Mouse (Mus musculus) B cell, adult 2 months (primary cell): ENCODE measurements around the gene Spin1.
A peak's percentile ranks its signal among the peaks of the same experiment; 100 is the strongest.
"Not testable (repeated sequence)": the region's sequence is repeated elsewhere in the genome, so short reads cannot be mapped to it uniquely, and the experiment has no call there.

ENCODE experiments used
- DNase-seq, 2 experiments: peaks; one replicate each; pipeline ENCODE4 v3.0.0; 2022

The Spin1 gene

DNA sequence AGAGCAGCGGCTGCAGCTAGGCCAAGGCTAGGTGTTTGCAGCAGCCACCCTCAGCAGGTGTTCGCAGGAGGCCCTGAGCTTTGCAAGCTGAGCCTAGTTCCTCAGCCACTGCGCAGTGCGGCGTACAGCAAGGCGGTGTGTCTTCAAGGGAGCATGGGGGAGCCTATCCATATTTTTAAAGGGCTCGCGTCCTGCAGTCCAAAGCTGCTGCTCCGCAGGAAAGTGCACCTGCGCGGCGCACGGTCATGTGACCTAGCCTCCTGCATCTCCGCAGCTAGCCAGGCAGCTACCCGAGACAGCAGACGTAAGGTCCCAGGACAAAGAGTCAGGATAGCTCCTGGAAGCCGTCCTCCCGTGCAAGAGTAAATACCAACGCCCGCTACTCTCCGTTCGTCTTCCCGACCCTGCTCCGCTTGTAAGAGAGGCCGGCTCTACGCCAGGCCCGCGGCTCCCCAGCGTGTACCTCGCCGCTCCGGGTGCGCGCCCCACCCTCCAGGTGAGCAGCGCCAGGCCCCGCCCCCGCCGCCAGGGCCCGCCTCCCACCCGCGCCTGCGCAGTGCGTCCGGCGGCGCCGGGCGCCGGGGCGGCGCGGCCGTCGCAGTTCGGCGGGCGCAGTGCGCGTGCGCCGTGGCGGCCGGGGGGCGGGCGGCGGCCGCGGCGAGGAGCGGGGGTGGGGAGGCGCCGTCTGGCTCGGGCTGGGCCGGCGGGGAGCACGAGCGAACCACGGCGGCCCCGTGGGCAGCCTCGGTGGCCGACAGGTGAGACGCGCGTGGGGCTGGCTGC is at the start of gene Spin1:
Gene Spin1 (plus strand): TSS at position 648 of the 783 bp plus-strand sequence.
- peak; percentile 93 to 95 for DNase-seq

DNA sequence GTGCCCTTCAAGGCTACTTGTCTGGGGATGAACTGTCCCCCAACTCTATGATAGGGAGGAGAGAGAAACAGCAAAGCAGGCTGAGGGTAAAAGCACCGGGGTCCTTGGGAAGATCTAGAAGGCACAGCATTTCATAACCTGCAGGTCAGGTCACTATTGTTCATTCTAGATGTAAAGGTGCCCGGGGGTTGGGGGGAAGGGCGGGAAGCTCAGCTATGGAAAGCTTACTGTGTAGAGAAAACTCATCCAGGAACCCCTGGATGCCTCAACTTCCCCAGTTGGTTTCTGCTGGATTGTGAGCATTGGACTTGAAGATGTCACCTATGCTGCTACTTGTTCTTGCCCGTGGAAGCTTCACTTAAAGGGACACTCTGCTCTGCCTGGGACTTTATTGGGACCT is 49.7 kb upstream of the Spin1 start:
- DNase-seq, result no peak

DNA sequence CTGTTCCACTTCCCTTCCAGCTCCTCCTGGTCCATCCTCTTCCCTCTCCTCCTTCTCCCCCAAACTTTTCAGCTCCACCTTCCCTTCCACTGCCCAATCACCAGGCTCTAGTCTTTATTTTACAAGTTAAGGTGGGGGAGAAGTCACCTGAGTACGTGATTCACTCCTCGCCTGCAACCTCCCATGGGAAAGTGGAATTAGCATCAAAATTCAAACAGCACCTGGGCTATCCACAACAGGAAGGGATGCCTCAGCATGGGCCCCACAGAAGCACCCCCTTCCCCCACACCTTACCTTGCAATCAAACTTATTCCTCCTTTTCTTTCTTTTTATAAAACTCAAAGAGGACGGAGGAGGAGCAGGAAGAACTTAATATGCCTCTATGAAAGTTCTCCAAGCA is 48.3 kb upstream of the Spin1 start:
- no peak for DNase-seq

DNA sequence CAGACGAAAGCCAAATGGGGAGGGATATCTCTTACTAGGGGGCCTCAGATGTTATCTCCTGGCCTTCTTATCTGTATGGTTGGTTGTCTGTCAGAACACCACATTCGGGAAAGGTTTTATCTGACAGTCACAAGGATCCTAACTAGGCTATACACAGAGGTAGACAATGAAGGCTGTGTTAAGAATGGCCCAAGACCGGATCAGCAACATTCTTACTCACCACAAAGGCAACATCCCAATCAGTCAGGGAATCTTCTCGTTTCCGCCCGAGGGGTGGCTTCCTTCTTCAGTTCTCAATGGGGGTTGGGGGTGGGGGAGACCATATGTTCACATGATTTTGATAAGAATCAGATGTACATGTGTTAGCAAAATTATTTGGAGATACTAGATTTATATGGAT is 37.7 kb upstream of the Spin1 start:
- DNase-seq, result no peak

DNA sequence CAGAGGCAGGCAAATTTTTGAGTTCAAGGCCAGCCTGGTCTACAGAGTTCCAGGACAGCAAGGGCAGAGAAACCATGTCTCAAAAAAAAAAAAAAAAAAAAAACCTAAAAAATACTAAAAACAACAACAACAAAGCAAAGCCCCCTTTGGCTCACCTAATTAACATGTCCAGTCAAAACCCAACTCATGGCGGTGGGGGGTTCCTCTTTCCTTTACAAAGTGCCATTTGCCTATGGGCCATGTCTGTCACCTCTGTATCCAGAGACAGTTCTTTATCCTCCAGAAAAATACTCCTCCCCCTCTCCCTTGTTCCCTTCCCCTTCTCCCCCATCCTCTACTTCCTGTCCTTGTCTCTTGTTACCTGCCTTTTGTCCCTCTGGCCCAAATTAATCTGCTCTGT is 37.0 kb upstream of the Spin1 start:
- DNase-seq, result peak in 1 of 2 experiments; percentile 11

DNA sequence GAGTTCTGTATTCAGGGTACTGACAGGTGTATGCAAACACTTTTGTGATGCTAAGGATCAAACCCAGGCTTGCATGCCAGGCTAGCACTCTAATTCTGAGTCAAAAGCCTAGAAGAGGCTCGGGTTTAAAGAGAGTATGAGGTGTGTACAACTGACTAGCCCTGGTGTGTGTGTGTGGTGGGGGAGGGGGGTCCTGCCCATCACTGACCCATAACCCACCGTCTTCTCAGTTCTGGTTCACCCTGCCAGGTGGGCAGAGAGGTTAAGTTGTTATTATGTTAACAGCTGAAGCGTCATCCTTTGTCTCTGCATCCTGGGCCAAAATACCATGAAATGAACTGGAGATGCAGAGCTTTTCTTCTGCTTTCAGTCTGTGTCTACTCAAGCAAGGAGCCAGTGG is 36.3 kb upstream of the Spin1 start:
- peak; percentile 31 to 36 for DNase-seq

DNA sequence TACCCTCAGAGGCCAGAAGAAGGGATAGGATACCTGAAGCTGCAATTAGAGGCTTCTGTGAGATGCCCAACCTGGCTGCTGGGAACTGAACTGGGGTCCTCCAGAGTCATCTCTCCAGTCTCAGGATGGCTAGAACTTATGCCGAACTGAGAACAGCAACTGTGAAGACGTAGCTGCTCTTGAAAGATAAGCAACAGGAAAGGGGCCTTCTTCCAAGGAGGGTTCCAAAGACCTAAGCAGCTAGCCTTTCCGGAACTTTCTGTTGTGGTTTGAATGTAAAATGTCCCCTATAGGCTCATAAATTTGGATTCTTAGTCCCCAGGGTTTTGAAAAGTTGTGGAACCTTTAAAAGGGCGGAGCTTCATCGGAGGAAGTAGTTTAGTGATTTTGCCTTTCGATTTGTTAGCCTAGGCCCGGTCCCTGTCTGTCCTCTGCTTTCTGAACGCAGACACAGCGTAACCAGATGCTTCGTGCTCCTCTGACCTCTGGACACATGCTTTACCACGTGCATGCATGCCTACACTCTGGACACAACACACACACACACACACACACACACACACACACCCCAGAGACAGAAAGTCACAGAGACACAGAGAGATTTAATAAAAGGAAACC is 29.5 kb upstream of the Spin1 start:
- peak; percentile 12 to 17 for DNase-seq

DNA sequence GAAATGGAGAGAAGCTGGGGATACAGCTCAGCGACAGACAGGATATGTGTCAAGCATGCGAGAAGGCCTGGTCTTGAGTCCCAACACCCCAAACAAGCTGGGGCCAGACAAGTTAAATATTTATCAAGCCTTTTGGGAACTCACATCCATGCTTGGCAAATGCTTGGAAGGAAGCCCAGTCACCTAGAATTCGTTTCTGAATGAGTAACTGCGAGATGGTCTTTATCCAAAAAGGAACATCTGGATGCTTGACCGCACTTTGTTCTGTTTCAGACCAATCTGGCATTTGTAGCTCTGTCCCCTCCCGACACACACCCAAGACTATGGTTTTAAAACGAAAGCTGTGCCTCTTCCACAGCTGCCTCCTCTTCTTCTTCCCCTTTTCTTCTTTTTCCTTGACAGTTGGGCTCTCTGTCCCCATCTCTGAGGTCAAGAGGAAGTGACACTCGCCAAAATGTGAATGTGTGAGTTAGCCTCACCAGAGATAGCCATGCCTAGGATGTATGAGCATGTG is 28.9 kb upstream of the Spin1 start:
- DNase-seq, result peak; percentile 10 to 11

DNA sequence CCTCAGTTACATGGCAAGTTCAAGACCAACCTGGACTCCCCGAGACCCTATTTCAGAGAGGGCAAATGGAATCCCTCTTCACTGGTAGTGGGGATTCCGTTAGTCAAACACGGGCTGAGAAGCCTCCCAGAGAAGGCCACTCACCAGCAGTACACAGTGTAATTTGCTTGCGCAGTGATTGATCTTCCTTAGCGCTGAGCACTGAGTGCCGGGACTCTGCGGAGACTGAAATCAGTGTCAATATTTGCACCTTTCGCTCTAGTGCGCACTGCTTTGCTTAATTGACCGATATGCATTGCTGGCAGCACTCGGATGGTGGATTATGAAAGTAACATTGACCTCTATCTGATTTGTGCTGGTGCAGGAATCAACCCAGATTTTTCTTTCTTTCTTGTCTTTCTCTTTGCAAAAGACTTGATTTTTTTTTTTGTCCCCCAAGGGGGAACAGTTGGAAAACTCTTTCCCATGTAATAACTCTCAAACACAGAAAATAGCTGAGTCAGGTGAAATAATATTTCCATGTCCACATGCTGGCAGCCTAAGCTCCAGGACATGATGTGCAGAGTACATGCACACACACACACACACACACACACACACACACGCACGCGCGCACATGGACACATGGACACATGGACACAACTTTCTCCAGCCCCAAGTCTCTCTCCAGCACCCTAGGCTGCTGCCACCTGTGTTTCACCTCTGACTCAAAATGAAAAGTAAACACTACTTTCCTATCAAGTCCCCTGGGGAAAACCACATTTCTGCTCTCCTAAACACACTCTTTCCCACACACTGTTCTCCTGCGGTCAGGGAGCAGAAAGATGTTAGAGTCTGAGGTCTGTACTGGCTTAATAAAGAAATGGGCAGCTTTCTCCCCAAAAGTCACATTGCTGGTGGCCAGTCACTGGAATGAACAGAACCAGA is 27.5 kb upstream of the Spin1 start:
- no peak for DNase-seq

DNA sequence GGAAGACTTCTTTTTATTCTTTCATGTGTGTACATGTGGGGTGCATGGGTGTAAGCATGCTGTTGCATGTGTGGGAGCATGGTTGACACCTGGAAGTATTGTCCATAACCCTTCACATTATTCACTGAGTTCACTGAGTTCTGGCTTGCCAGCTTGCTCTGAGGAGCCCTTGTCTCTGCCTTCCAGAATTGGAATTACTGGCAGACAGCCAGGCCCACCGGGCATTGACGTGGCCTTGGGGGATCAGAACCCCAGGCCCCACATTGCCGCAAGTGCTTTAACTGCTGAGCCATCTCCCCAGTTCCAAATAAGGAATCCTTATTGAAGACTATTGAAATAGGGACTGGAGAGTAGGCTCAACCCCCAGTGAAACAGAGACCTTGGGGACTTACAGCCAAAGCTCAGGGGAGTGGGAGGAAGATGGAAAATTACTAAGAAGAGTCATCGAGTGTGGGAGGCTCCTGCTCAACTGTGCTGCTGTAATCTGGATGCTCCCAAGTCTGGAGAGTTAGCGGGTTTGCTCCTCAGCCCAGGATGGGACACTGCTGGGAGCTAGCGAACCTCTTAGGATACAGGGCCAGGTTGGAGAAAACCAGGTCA is 26.5 kb upstream of the Spin1 start:
- DNase-seq, result no peak

DNA sequence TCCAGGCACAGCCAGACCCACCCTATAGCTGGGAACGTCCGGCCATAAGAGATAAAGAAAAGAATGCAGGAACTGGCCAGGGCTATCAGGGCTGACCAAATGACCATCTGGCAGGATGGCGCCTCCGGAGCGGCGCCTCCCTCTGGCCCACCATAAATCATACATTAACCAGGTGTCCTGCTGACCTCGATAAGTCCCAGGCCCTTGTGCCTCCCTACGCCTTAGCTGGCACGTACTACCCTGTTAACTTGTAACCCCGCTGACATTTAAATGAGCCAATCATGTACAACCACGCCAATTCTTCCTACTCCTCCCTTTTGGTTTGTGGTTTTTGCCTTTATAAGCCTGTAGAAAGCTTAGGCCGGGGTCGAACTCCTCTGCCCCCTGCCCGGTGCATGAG is 24.5 kb upstream of the Spin1 start:
- DNase-seq, result not testable (repeated sequence)

DNA sequence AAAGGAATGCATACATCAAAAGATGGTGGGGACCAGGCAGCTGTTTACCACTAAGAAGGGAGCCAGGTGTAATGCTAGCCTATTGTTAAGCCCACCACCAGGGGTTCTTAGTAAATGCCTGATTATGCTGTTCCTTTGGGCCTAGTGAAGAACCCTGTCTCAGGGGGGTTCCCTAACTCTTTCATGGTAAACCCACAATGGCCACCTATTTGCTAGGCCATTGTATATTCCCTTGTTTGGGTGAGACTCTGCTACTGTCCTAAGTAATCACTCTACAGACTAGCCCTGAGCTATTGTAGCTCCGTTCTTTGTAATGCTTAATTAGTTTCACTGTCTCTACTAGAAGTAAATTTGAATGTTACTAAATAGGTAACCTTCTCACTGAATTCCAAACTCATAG is 22.1 kb upstream of the Spin1 start:
- not testable (repeated sequence) for DNase-seq

DNA sequence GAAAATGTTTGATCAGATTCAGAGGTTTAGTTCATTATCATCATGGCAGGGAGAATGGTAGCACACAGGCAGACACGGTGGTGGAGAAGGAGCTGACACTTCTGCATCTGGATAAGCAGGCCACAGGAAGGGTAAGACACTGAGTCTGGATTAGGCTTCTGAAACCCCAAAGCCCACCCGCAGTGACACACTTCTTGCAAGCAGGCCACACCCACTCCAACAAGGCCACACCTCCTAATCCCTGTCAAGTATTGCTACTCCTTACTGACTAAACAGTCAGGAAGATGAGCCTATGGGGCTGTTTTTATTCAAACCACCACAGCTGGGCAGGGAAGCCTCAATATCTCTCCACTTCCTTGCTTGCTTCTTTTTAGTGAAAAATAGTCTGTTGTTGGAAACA is 19.9 kb upstream of the Spin1 start:
- no peak for DNase-seq

DNA sequence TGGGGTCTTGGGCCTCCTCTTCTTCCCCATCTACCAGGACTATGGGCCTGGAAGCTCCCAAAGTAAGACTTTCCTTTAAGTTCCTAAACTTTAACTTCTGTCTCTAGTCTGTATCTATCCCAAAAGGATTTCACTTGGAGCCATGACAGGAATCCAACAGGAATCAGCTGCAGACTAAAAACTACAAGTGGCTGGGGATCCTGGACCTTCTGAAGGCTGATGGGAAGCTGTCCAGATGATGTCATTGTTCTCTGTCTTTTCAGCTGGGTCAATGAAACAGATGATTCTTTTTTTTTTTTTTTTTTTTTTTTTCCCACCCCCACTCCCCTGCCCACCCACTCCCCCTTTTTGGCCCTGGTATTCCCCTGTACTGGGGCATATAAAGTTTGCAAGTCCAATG is 16.4 kb upstream of the Spin1 start:
- DNase-seq, result no peak

DNA sequence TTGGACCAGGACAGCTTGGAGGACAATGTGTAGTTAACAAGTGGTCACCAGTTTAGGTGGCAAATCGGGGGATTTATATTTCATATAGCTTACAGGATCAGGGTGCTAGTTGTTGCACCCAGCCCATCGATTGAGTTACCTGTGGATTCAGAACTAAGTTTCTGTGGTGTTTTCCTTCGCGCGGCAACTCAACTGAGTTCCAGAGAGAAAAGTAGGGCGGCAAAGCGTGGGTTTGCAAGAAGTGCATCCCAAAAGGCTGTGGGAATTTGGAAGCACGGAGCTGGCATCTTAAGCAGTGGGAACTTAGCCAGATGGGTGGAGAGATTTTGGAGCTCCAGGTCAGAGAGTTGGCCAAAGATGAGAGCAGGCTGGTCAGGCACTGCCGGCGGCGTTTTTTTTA is 14.7 kb upstream of the Spin1 start:
- no peak for DNase-seq

DNA sequence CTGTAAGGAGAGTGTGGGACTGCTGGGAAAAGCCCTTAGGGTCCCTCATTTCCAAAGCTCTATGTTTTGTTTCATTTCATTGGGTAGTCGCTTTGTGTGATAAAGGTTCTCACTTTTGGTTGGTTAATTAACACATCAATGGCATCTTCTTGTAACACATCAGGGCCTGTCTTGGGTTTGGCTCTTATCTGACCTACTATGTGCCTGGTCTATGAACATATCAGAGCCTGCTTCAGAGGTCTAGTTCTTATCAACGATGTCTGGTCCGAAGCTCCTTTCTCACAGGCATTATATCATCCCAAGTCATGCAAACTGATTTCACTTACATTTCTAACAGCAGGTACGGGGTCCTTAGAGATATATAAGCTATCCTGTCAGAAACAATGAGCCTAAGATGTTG is 13.4 kb upstream of the Spin1 start:
- DNase-seq, result no peak

DNA sequence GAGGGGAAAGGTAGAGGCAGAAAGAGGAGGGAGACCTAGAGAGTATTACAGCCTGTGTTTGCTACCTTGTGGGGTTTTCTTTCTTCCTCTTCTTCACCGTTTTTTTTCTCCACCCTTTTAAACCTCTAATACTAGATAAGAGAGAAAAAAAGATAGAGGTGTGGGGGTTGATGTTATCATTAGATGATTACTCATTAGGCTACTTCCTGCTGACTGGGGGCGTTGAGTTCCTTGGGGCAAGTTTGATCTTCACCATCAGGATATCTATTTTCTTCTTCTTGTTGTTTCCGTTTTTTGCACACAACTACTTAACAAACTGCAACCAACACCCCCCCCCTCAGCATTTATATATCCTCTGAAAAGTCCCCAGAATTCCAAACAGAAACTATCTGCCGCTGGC is 12.5 kb upstream of the Spin1 start:
- DNase-seq, result no peak

DNA sequence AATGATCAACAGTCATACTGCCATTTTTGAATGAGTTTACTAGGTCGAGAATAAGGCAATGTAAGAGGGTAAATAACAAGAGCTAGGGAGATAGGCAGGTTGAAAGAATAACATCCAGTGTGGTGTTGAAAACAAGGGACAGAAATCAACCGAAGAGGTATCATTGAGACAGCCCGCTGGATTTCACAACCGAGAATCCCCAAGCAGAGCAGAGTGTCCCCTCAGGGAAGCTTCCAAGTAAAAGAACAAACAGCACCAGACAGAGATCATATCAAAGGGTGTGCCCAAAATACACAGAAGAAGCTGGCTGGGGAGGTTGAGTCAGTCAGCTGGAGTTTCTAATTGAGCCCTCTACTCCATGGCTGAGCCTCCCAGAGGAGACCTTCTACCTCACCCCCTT is 11.6 kb upstream of the Spin1 start:
- no peak for DNase-seq

DNA sequence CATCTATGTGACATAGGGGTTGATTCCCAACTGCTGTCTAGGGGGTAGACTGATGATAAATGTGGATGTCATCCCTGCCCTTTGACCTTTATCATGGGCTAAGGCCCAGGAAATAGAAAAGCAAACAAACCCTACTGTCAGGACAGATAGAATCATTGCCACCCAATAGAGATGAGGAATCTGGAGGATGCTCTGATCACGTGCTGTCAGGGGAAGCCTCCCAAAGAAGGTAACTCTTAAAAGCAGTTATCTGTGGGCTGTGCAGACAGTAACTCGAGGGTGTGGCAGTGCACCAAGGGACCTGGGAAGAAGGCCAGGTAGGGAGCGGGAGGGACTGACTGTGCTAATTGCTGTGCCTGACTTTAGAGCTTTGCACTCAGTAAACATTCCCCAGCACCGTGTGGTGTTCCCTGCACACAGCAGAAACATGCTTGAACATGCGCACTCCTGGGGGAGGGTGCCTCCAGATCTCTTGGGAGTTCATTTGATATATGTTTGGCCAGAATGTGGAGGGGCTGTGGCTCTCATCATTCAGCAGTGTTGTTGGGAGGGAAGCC is 10.5 kb upstream of the Spin1 start:
- DNase-seq, result no peak

DNA sequence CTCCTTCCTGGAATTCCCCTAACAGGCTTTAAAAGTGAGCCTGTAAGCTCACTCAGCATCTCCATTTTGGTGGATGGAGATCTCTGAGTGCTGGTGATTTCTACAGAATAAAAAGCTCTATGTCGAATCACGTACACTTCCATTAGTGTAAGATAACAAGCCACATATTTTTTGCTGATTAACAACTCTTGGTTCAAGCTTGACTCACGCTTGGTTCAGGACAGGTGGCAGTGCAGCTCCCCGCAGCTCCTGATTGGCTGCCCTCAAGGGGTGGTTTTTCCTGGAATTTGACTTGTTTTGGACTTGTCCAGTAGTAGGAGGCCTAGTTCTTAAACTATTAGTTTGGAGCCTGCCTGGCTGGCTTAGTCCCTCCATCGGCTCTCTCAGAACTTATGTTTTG is 7.2 kb upstream of the Spin1 start:
- DNase-seq, result no peak

DNA sequence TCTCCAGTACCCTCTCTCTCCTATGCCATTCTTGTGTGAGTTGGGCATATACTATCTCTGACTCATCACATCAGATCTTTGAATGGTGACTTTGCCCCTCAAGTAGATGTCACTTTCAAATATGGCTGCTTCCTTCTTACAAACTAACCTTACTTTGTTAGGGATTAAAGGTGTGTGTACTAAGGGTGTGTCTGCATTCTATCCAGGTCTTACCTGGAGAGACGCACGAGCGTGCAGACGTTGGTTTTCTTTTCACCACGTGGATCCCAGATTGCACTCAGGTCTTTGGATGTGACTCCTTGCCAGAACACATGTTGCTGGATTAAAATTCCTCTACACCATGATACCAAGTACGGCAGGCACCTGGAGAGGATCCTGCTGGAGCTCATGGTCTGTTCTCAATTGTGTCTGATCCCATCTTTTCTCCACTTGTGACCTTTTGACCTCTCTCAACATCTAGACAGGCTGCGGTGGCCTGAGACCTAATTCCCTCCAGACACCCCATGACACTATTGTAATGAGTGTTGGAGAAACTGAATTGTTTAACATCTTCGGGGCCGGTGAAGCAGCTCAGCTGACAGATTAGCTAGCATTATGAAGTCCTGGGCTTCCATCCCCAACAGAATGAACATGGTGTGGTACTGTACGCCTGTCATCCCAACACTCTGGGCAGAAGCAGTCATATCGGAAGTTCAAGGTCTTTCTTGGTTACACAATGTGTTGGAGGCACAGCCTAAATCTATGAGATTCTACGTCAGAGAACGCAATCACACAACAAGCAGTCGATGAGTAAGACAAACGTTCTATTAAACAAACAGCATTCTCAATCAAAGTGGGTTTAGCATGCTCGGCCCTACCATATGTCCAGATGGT is 6.1 kb upstream of the Spin1 start:
- DNase-seq, result no peak
